Mouse (Mus musculus): ENCODE data around the gene Galntl5.

- TF ChIP-seq CTCF (IDR thresholded peaks at IDR 0.05; ENCODE audit: low read depth) (no peak), EP300 (optimal IDR thresholded peaks at IDR 0.05) (no peak)
Measured at GRCm38 (mm10) chr5:25149331-25149965, 31.8 kb upstream of the Galntl5 start.

Measured in stomach, postnatal 0 days (tissue).